Mouse (Mus musculus): ENCODE data around the gene Cd9.
A peak's percentile ranks its signal among the peaks of the same experiment; 100 is the strongest.
"Not testable (repeated sequence)": the region's sequence is repeated elsewhere in the genome, so short reads cannot be mapped to it uniquely, and the experiment has no call there.

Gene Cd9

GRCm38 (mm10) chr6:125503186-125503802 lies 8.7 kb upstream of the Cd9 start:
- no peak for DNase-seq (ENCODE audit: low spot score in 2 of 2)

- no peak for DNase-seq (ENCODE audit: low spot score in 2 of 2)
Measured at GRCm38 (mm10) chr6:125498062-125498461, 3.5 kb upstream of the Cd9 start.

GRCm38 (mm10) chr6:125496417-125496816 lies 1.8 kb upstream of the Cd9 start:
- no peak for DNase-seq (ENCODE audit: low spot score in 2 of 2)

DNA sequence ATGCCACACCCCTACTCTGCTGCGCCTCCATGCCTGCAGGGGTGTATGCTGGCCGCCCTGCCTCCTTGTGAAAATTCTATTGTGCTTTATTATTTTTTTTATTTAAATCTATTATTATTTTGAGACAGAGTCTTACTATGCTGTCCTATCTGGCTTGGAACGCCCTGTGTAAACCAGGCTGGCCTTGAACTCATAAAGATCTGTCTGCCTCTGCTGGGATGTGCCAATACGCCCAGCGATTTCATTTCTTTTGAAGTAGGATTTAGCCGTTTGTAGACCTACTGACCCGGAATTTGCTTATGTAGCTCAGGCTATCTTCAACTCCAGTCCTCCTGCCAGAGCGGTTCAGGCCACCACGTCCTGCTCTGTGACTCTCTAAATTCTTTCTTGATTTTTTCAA lies 770 bp upstream of the Cd9 start:
- DNase-seq (ENCODE audit: low spot score in 2 of 2): no peak

DNA sequence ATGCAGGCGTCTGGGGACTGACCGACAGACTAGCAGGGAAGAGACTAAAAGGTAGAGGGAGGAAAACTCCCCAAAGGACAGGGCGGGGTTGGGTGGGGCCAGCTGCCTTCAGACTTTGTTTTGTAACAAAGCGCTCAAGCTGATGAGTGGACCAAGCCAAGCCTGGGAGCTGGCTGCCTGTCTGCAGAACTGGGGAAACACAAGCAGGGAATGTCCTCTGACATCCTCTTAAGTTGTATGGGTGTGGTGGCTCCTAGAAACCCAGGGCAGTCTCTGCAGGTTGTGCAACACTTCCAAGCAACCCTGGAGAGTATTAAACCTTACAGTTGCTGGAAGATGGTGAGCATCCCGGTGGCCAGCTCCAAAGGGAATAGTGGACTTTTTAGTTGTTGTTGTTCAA lies 1.4 kb downstream of the Cd9 start:
- DNase-seq (ENCODE audit: low spot score in 2 of 2): no peak

DNA sequence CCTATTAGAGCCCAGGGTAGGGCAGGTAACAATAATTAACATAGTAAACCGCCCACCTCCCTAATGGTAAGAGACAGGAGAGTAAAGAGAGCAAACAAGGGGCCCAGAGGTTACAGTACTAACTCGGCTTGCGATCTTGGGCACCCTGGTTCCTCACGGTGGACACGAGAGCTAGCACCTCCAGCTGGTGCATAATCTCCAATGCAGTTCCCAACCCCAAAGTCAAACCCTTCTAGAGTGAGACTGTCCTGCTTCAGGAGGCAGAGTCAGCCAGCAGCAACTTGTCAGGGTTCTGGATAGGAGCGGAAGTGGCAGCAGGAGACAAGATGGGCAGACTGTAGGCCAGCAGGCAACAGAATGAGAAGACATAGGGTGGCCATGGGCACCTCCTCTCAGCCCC lies 1.9 kb downstream of the Cd9 start:
- DNase-seq (ENCODE audit: low spot score in 2 of 2): no peak

DNA sequence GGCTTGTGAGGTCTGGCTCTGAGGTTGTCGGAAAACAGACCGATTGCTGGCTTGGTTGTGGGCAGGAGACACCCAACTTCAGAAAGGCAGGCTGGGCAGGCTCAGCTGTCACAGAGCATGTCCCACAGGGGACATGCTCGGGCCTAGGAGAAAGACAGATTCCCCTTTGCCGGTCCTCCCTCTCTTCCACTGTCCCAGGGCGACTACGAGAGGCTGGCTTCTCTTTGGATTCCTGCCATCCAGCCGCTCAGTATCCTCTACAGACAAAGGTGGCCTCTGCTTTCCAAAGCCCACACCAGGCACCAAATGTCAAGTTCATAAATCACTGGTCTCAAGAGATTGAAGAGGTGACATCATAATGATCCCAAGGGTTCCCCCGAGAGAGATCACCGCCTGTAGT lies 2.6 kb downstream of the Cd9 start:
- DNase-seq (ENCODE audit: low spot score in 2 of 2): no peak

DNA sequence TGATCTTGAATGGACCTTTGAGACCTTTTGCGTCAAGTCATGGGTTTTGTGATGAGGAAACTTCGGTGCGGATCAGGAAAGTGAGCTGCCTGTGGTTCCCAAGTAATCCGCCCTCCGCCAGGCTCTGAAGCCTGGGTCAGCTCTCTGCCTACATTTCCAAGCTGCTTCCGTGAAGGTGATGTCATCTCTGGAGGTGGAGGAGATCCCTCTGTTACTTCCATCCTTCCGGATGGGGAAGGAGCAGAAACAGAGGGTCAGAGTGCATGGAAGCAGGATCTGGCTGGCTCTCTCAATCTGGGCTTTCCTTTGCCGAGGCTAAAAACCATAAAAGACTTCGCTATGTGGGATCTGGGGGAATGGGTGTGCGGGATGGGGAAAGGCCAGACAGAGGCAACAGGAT lies 3.2 kb downstream of the Cd9 start:
- no peak for DNase-seq (ENCODE audit: low spot score in 2 of 2)

GRCm38 (mm10) chr6:125489881-125490559 lies 4.6 kb downstream of the Cd9 start:
- no peak for DNase-seq (ENCODE audit: low spot score in 2 of 2)

DNA sequence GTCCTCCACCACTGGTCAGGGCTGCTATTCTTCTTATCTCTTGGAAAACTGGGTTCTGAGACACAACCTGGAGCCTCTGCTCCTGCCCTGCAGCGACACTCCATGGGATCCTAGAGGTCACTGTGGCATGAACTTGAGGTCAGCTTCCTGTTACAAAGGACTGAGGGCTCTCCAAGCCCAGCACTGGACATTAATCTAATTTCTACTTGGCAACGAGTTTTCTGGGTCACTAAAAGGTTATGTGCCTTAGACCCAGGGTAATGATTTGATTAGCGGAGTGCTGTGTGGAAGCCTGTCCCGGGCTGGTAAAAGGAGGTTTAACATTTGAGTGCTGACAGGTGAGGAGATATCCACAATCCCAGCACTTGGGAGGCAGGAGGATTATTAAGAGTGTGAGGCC lies 9.0 kb downstream of the Cd9 start:
- DNase-seq (ENCODE audit: low spot score in 2 of 2): no peak

DNA sequence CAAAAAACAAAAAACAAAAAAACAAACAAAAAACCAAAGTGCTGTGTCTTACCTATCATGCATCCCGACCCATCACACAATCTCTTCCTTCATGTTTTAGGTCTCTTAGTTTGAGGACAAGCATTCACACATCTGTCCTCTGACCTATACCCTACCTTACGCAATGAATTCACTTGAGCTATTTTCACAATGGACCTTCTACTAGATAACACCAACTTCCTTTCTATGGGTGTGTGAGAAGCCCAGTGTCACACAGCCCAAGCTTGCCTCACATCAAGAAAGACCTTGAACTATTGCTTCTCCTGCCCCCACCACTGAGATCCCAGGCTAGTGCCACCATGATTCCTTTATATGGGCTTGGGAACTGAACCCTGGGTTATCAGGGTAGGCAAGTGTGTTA lies 9.9 kb downstream of the Cd9 start:
- no peak for DNase-seq (ENCODE audit: low spot score in 2 of 2)

DNA sequence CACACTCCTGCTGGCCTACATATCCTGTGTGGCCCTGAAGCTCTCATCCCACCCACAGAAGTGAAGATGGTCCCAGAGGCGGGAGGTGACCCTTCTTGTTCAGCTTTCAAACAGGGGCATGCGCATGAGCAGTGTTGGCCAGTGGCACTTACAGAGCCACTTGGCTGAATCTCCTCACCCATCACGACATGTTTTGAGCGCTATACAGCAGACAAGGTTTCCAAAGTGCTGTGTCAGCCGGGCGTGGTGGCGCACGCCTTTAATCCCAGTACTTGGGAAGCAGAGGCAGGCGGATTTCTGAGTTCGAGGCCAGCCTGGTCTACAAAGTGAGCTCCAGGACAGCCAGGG lies 10.3 kb downstream of the Cd9 start:
- not testable (repeated sequence) for DNase-seq (ENCODE audit: low spot score in 2 of 2)

DNA sequence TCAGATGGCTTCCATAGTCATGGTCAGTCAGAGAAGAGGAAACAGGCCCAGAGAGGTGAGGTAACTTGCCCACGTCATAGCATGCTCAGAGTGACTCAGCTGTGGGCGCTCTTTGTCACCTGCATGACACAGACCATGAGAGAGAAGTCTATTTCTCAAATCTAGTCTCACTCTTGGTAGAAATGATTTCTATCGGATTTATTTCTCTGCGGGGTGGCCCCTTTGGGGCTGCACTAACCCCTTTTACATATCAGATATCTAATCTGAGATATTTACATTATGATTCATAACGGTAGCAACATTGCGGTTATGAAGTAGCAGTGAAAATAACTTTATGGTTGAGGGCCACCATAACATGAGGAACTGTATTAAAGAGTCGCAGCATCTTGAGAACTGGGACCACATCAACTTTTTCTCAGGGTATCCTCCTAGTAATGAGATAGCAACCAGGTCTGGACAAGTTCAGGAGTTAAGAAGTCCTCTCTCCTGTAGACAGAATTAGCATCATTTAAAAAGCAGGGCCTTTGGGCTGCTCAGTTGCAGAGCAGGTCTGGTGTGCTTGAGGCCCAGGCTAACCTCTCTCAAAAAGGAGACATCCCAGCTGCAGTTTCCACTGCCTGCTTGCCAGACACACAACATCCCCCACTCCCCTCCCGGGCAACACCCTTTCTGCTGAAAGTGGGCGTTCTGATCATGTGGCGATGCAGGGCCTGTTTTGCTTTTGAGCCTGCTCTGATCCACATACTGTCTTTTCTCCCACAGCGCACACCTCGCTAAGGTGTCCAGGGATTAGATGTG lies 10.9 kb downstream of the Cd9 start:
- DNase-seq (ENCODE audit: low spot score in 2 of 2): no peak

DNA sequence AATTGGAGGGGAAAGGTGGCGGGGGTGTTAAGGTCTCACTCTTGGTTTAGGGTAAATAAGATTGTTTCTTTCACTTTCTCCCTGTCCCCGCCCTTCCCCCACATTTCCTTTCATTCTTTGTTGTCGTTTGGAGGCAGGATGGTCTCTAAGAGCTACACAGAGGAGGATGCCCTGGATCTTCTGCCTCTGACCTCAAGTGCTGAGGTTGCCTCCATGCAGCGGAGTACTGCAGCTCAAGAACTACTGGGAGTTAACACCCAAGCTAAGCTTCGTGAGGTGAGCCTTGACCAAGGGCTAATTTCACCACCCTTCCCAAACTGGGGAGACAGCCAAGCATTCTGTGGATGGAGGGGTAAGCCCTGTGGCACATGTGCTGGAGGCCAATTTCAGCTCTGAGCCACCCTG lies 12.2 kb downstream of the Cd9 start:
- DNase-seq (ENCODE audit: low spot score in 2 of 2): no peak

- DNase-seq (ENCODE audit: low spot score in 2 of 2): no peak
Measured at GRCm38 (mm10) chr6:125481667-125482390, 12.8 kb downstream of the Cd9 start.

DNA sequence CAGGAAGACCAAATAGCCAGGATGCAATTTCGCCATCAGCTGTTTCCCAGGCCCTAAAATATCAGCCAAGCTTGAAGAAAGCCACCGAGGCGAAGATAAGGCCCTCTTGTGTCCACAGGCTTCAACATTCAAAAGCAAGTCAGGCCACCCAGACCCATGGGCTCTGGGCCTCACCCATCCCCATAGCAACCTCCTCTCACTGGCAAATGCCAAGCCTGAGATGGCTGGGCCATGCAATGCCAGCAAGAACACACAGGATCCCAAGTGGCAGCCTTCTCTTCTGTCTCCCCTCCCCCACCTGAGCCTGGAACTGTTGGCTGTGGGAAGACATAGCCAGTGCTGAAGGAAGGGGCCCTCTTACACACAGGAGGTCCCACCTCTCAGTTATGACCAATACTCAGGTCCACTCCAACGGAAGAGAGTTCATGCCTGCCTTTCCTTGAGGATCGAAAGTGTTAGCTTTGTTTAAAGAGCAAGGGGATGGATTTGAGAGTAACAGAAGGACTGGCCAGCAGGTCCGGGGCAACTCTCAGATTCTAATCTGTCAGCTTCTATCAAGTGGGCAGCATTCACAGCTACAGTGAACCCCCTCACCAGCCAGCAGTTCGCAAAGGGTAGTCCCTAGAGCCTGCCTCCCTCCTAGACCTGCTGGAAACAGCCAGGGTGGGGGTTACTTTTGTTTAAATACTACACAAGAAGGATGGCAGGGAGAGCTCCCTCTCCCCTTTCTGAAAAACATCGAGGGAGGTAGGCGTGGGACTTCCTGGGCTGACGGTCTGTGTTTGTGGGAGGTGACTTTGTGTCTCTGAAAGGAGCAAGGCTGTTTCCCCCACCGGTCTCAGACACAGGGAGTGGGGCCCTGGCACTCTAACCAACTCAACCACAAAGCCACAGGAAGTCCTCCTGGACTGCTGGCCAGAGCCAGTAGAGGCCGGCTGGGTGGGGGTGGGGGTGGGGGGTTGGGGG lies 13.9 kb downstream of the Cd9 start:
- DNase-seq (ENCODE audit: low spot score in 2 of 2): peak; percentile 47 to 52

DNA sequence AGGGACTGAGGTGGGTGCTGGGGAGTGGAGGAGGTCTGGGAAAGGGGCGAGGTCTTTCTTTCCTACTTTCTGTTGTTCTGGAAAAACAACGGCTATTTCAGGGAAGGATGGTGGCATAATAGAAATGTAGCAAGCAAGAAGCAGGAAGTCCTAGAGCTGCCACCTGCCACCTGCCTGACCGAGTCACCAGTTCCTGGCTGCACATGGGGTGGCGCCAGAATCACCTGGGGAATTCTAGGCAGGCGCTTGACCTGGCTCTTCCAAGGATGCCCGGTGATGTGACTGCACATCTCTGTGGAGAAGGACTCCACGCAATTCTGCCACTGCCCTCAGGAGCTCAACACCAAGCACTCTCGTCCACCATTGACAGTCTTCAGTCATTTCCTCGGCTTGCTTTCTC lies 15.2 kb downstream of the Cd9 start:
- no peak for DNase-seq (ENCODE audit: low spot score in 2 of 2)

DNA sequence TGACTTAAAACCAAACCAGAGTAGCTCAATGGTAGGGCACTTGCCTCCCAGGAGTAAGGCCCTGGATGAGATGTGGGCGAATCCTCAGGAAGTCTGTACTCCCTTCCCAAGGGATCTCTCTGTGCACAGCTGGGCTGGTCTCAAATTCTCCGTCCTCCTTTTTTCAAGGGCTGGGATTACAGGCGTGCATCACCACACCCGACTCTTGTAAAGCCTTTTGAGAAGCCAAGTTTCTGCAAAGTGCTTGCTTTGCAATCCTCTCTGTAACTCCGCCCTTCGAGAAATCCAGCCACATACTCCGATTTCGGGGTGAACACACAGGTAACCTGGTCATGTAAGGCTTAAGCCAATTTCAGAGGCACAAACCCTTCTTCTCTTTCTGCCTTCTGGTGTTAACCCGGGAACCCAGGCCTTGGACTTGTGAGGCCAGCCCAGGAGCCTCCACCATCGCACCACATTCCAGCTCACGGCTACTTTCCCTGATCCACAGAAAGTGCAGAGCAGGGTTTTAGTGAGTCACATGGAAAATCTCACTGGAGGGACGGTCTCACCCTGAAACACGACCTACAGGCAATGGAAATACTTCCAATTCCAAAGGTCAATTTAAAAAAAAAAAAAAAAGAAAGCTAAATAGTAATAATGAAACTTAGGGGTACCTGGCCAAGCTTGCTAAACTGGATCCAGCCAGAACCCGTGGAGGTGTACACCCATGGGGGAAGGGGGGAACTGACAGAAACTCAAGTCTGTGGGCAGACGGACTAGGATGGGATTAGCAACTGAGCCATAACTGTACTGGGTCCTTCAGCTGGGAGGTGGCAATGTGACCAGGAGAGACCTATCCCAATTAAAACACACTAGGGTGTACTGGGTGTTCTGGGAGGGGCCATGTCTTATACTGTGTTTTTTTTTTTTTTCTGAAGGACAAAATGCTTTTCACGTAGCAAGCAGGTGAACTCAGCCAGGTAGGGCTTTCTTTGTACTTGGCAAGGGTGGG lies 16.2 kb downstream of the Cd9 start:
- no peak for DNase-seq (ENCODE audit: low spot score in 2 of 2)

GRCm38 (mm10) chr6:125476826-125477589 lies 17.6 kb downstream of the Cd9 start:
- DNase-seq (ENCODE audit: low spot score in 2 of 2): no peak

All from frontal cortex, postnatal 10 days (tissue).